Mouse (Mus musculus) embryonic fibroblast, embryonic 13.5 days (primary cell): Measurements from ENCODE around the gene Gm44596.

Source experiments
- CTCF ChIP-seq: IDR thresholded peaks from 2 replicates; pipeline ENCODE4 v1.5.1; 2011; ENCODE audit warnings: mild to moderate bottlenecking, control low read depth, low read length, moderate library complexity, borderline replicate concordance; ENCODE audit not compliant: insufficient read depth
- POLR2A ChIP-seq: IDR thresholded peaks from 2 replicates; pipeline ENCODE4 v1.6.1; 2011; ENCODE audit warnings: low read depth, mild to moderate bottlenecking, control low read depth, low read length, moderate library complexity

DNA sequence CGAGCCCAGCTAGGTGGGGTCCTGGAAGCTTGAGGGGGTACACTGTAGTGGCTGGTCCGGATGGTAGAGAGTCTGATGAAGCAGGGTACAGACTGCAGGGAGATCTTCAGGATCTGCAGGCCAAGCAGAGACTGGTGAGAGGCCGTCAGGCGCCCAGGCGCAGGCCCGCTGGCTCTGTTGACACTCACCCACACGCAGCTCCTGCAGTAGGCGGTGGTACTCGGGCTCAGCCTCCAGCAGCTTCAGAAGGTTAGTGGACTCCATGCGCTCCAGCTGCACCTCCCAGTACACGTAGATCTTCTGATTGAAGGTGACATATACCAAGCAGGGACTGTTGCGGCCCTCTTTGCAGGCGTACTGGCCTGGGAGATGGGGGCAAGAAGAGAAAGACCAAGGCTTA is 35.0 kb downstream of the Gm44596 start:
- TF ChIP-seq CTCF = no peak
- TF ChIP-seq POLR2A = no peak
